Mouse (Mus musculus): ENCODE measurements around the gene Afg3l1.
"Not testable (repeated sequence)": the region's sequence is repeated elsewhere in the genome, so short reads cannot be mapped to it uniquely, and the experiment has no call there.

Gene Afg3l1

DNA sequence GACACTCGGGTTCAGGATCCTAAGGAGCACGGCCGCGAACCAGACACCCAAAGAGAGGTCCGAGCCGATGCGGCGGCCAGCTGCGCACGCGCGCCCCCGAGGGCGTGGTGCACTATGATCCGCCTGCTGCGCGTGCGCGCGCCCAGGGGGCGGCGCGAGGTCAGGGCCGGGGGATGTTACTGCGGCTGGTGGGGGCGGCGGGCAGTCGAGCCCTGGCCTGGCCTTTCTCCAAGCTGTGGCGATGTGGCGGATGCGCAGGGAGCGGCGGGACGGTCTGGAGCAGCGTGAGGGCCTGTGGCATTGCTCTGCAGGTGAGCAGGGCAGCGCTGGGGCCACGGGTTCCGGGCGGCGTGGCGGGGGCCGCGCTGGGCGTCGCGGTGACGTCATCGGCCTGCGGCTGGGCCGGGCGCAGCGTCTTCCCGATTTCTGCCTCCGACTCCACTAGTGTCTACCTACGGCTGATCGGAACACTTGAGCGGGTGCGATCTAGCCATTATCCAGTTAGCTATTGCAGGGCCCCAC is at the start of gene Afg3l1:
TSS of gene Afg3l1 (plus strand) at position 167 of the 522 bp plus-strand sequence.
- peak; percentile 88 for DNase-seq (ENCODE audit: low spot score)

DNA sequence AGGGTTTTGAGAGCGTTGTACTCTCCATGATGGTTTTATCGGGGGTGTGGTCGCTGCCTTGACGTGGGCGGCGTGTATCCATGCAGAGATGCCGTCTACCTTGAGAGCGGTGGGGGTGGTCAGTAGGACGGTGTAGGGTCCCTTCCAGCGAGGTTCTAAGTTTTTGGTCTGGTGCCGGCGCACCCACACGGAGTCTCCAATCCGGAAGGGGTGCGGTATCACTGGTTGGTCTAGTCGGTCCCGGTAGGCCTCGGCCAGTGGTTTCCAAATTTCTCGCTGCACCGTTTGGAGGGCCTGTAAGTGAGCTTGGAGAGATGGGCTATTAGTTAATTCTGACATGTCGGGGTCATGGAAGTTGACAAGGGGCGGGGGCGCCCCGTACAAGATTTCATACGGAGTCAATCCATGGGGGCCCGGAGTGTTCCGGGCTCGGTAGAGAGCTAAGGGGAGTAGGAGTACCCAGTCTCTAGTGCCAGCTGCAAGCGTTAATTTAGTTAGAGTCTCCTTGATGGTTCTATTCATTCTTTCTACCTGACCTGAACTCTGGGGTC is 49.3 kb upstream of the Afg3l1 start:
- no peak for DNase-seq (ENCODE audit: low spot score)

DNA sequence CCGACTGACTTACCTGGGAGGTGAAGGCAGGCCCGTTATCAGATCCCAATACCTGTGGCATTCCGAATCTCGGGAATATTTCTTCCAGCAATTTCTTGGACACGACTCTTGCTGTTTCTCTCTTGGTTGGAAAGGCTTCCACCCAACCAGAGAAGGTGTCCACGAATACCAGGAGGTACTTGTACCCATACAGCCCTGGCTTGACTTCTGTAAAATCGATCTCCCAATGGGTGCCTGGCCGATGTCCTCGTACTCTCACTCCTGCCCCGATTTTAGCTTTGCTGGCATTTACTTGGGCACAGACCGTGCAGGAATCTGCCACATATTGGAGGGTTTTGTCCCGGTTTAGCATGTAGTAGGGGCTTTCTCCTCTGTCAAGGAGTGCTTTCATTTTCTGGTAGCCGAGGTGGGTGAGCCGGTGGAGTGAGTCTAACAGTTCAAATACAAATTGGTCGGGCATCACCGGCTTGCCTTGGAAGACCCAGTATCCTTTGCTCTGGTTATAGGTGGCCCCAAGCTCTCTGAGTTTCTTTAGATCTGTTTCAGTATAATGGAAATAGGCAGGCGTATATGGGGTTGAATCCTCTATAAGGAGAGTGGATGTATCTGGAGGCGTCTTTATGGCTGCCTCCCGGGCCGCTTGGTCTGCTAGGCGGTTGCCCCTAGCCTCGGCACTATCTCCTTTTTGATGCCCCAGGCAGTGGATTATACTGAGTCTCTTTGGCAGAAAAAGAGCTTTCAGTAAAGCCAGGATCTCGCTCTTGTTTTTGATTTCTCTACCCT is 48.6 kb upstream of the Afg3l1 start:
- DNase-seq (ENCODE audit: low spot score), result no peak

DNA sequence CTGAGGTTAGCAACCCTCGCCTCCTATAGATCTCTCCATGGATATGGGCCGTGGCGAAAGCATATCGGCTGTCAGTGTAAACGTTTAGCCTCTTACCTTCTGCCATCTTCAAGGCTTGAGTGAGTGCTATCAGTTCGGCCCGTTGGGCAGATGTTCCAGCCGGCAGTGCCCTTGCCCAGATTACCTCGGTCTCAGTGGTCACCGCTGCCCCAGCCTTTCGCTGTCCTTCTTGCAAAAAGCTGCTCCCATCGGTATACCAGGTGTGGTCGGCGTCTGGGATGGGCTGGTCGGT is 48.0 kb upstream of the Afg3l1 start:
- not testable (repeated sequence) for DNase-seq (ENCODE audit: low spot score)

DNA sequence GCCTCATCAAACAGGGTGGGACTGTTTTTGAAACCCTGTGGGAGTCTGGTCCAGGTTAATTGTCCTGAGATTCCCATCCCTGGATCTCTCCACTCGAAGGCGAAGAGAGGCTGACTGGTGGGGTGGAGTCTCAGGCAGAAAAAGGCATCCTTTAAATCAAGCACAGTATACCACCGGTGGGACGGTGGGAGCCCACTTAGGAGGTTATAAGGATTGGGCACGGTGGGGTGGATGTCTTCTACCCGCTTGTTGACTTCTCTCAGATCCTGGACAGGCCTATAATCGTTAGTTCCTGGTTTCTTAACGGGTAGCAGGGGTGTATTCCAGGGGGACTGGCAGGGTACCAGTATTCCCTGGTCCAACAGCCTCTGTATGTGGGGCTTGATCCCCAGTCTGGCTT is 46.8 kb upstream of the Afg3l1 start:
- not testable (repeated sequence) for DNase-seq (ENCODE audit: low spot score)

DNA sequence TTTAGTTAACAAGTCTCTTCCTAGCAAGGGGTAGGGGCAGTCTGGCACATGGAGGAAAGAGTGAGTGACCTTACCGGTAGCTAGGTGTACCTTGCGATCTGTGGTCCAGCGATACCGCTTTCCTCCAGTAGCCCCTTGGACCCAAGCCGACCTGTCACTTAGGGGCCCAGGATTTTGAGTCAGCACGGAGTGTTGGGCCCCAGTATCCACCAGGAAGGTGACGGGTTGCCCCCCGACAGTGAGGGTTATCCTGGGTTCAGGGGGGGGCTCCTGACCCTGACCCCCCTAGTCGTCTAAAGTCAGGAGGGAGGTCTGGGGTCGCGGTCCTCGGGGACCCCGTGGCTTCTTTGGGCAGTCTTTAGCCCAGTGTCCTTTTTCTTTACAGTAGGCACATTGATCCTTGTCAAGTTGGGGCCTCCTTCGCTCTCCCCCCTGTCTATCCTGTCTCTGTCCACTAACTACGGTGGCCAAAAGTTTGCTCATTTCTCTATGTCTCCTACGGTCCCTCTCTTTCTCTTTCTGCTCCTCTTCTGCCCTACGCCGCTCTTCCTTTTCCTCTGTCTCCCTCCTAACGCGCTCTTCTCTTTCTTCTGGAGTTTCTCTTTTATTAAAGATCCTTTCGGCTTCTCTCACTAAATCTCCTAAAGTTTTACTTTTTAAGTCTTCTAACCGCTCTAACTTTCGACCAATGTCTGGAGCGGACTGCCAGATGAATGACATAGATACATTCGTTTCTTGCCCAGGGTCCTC is 45.9 kb upstream of the Afg3l1 start:
- no peak for DNase-seq (ENCODE audit: low spot score)

DNA sequence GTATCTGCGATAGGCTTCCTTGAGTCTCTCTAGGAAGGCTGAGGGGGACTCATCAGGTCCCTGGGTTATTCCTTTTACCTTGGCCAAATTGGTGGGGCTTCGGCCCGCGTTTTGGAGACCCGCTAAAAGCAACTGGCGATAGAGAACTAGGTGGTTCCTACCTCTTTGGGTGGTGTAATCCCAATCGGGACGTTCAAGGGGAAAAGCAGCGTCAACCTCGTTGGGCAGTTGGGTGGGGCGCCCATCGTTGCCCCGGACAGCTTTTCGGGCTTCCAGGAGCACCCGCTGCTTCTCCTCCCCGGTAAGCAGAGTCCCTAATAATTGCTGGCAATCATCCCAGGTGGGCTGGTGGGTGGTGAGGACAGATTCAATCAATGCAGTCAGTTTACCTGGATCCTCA is 45.3 kb upstream of the Afg3l1 start:
- DNase-seq (ENCODE audit: low spot score), result no peak

DNA sequence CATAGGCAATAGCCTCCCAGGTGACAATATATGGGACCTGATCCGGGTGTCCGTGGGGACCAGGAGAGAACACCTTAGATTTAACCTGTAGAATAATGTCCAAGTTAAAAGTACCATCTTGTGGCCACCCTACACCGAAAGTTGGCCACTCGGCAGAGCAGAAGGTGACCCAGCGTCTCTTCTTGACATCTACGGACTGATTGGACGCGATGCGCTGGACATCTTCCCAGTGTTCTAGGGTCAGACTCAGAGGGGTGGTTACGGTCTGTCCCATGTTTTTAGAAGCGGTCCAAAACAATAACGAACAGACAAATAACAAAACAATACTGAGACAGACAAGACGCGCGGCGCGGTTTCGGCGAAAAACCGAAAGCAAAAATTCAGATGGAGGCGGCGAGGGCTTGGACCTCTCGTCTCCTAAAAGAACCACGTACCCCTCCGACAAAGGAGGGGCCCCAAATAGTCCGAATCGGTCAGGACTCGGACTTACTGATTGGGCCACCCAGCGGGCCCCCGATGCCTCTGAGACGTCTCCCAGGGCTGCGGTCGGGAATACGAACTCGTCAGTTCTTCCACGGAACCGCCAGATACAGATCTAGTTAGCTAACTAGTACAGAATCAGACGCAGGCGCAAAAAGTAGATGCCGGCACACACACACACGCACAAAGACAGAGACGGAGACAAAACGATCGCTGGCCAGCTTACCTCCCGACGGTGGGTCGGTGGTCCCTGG is 44.3 kb upstream of the Afg3l1 start:
- DNase-seq (ENCODE audit: low spot score), result not testable (repeated sequence)

DNA sequence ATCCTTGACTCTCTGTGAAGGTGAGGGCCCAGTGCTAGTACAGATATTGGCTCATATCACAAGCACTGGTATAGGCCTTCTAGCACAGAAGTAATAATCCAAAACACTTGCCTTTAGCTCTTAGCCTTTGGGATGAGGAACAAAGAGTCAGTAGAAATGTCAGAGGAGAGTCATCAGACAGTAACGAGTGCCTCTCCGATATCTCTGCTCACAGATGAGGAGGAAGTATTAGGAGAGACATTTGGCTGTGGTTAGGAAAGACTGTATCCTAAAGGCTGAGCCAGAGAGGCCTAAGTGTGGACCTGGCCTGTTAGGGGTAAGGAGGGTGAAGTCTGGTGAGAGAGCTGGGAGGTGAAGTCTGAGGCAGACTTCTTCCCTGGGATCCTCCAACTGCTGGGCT is 35.9 kb upstream of the Afg3l1 start:
- DNase-seq (ENCODE audit: low spot score), result no peak

DNA sequence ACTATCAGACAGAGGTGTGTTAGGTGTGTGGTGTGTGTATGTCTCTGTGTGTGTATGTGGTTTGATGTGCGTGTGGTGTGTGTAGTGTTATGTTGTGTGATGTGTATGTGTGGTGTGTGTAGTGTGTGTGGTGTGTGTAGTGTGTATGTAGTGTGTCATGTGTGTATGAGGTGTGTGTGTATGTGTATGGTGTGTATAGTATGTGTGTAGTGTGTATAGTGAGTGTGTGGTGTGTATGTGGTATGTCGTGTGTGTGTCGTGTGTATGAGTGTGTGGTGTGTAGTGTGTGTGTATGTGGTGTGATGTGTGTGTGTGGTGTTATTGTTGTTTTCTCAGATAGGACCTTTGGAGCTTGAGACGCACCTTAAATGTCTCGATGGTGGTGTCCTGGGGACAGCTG is 35.4 kb upstream of the Afg3l1 start:
- no peak for DNase-seq (ENCODE audit: low spot score)

DNA sequence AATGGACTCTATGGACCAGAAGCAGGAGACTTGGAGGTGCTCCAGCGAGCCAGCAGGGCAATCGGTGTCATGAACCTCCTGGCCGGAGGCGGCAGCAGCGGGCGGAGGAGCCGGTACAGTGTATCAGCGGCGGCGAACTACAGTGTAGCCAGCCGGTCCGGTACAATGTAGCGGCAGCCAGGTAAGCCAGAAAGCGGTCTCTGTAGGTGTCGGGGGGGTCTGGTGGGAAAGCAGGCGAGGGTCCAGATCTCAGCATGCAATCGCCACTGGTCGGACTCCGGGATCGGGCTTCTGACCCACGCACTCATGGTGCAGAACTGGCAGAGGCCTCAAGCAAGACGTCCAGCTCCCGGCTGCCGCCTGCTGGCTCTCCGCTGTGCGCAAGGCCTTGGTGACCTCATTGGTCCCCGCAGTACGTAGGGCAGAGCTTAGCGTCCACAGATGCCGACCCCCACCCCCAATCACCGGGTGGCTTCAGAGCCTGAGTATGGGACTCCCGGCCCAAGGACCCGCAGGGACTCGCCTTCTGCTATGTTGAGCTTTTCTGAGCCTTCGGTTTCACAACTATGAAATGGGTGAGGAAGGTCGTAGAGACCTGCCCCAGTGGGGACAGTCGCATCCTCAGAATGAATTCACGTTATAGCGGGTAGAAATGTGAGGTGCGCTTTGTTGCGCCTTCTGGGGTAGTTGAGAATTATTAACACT is 34.7 kb upstream of the Afg3l1 start:
- peak; percentile 89 for DNase-seq (ENCODE audit: low spot score)

DNA sequence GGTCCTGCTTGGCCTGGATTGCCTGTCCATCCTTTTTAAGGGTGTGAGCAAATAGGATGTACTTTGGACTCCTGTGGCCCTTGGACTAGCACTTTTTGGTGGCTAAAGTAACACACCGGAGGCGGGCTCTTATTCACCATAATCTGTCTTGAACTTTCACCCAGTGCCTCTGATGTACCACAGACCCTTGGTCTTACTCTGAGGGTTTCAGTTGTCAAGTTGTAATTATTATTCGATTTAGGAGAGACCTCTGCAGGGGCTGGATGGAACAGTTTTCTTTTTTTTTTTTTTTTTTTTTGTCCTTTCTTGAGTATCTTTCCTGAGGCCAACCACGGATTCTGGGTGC is 34.2 kb upstream of the Afg3l1 start:
- DNase-seq (ENCODE audit: low spot score), result no peak

DNA sequence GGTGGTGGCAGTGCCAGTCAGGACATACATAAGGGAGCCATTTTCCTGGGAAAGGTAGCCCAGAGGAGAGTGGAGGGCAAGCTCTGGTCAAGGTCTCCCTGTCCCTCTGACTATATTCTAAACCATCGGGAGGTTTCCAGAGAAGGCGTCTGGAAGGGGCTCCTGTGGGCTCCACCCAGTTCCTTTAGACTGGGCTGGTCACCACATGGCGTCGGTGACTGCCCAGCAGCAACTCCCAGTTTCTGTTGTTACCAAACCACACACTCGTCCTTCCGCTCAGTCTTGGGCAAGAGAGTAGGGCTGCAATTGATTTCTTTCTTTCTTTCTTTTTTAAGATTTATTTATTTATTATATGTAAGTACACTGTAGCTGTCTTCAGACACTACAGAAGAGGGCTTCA is 33.6 kb upstream of the Afg3l1 start:
- no peak for DNase-seq (ENCODE audit: low spot score)

DNA sequence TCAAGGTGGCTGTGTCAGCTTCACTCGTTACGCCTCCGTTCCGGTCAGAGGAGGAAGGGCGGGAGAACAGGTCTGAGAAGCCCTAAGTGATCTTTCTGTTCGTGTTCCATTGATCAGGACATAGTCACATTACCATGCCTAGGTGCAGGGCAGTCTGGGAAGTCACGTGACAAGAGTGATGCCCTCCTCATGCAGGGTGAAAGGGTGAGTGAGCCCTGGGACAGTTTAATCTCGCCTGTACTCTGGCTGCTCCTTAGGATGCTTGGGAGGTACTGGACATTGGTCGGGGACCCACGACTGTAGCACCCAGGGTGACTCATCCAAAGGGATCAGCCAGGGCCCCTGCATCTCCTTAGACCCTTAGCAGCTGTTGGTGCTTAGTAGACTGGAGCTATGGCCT is 31.7 kb upstream of the Afg3l1 start:
- no peak for DNase-seq (ENCODE audit: low spot score)

DNA sequence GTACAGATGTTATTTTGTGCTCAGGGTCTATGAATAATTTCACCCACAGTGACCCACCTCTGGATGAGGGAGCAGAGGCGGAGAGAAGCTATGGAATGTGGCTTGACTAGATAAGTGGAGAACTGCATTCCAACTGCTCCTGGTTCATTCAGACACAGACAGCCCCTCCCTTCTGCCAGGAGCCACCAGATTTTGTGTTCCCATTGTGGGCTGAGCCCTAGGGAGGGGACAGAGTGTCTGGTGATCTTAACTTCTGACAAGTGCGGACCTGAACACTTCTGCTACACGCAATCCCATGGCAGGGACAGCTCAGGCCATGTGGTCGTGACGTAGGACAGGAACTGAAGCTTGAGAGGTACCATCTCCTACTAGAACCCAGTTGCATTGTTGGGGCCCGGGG is 30.9 kb upstream of the Afg3l1 start:
- DNase-seq (ENCODE audit: low spot score), result no peak

DNA sequence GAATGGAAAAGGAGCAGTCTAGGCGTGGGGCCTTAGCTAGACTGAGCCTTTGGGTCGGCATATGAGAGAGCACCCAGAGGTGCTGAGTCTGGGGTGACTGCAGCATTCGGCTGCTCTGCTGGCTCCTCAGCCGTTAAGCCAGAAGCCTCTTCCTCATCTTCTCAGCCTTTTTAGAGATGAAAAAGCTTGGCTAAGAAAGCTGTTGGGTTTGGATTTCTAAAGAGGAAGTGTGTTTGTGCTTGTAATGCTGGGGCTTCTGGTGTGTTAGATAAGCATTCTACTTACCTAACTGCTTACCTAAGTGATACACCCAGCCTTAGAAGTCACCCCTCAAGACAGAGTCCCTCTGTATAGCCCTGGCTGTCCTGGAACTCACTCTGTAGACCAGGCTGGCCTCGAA is 26.9 kb upstream of the Afg3l1 start:
- DNase-seq (ENCODE audit: low spot score), result no peak

DNA sequence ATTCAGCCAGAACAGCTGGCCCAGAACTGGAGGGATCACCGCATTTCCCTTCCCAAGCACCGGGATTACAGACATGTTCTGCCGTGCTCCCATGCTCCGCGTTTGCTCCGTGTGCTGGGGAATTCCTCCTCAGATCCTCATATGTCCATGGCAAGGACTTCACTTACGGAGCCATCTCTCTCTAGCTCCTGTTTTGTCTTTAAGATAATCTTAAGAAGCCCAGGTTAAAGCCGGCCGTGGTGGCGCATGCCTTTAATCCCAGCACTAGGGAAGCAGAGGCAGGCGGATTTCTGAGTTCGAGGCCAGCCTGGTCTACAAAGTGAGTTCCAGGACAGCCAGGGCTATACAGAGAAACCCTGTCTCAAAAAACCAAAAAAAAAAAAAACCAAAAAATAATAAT is 26.0 kb upstream of the Afg3l1 start:
- not testable (repeated sequence) for DNase-seq (ENCODE audit: low spot score)

DNA sequence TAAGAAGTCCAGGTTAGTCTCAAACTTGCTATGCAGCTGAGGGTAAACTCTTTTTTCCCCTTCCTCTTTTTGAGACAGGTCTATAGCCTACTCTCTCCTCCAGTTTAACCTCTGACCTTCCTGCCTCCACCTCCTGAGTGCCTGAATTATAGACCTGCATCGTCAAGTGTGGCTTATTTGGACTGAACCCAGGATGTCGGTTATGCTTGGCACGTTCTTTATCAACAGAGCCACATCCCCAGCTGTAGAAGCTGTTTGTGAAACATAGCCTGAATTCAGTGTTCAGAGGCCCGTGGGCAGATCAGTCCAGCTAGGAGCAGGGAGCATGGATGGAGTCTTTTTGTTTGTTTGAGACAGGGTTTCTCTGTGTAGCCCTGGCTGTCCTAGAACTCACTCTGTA is 25.6 kb upstream of the Afg3l1 start:
- no peak for DNase-seq (ENCODE audit: low spot score)

DNA sequence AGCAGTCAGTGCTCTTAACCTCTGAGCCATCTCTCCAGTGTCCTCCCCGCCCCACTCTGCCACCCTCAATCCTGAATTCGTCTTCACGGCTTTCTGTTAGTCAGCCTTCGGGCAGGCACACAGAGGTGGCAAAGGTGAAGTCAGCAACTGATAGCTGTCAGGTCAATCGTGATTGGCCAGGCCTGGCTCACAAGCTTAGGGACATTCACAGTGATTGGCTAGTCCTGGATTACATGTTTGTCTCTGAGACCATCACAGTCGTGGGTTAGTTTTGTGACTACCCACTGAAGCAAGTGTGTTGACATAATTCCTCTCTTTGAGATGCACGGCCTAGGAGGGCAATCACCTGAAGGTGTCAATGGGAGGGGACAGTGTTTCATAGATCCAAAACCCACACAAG is 24.4 kb upstream of the Afg3l1 start:
- DNase-seq (ENCODE audit: low spot score), result no peak

DNA sequence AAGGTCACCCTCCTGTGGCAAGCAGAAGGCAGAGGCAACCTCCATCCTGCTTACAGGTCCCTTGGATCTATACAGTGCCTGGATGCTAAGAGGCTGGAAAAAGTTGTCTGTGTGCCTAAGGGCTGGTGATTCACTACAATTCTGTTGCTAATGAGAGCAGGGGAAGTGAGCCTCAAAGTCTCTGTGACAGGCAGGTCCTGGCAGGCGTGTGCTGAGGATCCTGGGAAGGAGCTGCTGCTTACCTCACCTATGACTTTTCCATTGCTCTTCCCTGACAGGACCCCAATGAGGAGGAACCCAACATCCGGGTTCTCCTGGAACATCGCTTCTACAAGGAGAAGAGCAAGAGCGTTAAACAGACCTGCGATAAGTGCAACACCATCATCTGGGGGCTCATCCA is 23.8 kb upstream of the Afg3l1 start:
- DNase-seq (ENCODE audit: low spot score), result no peak

DNA sequence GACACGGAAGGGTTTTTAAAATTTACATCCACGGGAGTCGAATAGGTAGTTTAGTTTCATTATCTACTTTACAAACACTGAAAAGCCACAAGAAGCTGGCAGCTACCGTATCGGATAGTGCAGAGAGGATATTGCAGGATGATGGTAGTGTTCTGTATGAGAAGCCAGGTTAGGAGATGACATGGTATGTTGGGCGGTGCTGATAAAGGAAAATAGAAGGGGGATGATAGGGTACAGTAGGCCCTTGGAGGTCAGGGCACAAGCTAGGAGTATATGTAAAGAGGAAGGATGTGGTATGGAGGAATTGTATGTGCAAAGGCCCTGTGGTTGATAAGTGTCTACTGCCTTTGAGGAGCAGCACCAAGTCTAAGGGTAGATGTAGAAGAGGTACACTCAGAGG is 23.1 kb upstream of the Afg3l1 start:
- DNase-seq (ENCODE audit: low spot score), result no peak

DNA sequence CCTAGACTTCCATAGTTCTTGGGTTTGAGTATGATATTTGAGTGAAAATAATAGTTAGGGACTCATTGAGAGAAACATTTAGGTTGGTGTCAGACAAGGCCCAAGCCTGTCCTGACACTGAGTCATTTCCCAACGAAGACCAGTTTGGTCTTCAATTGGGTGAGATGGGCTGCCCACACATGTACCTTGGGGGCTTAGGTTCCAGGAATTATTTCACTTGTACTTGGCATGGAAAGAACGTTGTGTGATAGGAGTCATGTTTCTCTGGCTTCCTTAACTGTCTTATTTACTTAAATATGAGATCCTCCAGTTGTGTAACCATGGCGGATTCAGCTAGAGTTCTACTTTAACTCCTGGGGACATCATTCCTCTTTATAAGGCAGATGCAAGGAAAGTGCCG is 14.1 kb upstream of the Afg3l1 start:
- no peak for DNase-seq (ENCODE audit: low spot score)
